Mouse (Mus musculus): ENCODE measurements around the gene Gpr18.

Gpr18 gene

DNA sequence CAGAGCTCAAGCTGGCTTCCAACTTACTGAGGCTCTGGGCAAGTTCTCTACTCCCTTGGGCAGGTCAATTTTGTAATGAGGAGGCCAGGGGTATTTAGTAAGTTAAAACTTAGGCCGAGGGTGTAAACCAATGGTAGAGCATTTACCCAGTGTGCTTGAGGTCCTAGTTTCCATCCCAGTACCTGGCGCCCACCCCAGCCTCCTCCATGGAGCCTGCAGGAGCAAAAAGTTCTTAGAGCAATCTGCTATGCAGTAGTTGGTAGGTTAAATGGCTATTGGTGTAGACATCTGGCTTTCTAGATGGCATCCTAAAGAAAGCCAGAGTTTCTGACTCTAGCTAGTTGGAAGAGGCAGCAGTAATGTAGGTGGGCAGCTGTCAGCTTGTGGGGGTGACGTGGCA is 33.9 kb upstream of the Gpr18 start:
- DNase-seq (ENCODE audit: low spot score), result no peak

DNA sequence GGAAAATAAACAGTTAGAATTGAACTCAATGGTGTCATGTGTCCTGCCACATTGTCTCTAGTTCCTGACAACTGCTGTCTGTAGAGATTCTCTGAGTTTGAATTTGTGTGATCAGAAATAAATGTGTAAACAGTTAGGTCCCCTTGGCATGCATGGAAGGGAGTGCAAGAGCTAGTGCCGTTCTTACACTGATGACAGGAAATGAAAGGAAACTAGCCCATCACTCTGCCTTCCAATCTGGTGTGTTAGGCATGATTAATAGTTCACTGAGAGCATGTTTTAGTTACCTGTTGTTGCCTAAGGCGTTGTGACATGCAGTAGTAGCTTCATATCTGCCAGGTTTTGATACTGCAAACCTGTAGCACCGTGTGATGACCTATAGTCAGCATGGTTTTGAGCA is 32.4 kb upstream of the Gpr18 start:
- DNase-seq (ENCODE audit: low spot score), result no peak

DNA sequence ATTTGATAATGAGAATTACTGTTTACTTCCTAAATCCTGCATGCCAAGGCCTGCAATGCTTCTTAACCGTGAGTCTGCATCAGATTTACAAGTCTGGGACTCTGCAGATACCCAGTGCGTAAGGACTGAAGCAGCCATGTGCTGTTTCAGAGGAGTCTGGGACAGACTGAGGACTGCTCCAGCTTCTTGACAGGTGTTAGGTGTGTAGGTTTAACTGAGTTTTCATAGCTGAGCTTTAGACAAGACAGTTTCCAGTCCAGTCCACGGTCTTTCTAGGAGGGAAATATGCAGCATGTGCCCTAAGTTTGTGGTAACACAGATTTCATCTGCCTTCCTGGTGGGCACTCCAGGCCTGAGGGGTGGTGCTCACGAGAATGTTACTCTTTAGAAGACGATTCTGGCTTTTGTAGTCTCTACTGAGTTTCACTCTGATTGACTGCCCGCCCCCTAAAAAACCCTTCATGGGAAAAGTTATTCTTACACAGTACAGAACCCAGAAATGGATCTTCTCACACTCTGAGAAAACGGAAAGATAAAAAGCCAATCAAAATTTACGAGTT is 31.7 kb upstream of the Gpr18 start:
- DNase-seq (ENCODE audit: low spot score), result no peak

DNA sequence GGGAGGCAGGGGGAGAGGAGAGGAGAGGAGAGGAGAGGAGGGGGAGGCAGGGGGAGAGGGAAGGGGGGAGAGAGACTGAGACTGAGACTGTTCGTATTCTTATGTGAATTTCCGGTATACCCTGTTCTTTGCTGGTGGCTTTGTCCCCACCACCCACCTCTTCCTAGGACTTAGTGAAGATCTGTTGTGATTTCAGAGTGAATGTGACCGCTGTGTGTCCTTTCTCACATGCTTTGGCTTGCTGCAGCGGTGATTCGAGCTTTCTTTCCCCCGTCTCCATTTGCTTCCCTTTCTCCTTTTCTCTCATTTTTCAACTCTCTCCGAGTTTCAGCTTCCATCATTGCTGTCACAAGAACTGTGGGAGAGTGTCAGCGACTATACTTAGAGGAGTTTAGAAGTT is 31.1 kb upstream of the Gpr18 start:
- DNase-seq (ENCODE audit: low spot score), result no peak

DNA sequence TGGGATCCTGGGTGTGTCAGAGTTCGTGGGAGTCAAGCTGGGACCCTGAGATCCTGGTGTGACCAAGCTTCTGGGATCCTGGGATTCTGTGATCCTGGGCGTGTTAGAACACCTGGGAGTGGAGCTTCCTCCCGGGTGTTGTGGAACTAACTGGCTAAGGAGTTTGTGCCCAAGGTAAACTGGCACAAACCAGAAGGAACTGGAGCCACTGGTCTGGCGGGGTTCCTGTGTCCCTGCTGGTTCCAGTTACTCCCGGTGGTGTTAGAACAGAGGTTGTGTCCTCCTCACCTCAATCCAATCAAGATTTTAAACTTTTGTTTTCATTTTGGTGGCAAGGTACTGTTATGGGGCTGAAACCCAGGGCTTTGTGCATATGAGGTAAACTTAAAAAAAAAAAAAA is 30.6 kb upstream of the Gpr18 start:
- no peak for DNase-seq (ENCODE audit: low spot score)

DNA sequence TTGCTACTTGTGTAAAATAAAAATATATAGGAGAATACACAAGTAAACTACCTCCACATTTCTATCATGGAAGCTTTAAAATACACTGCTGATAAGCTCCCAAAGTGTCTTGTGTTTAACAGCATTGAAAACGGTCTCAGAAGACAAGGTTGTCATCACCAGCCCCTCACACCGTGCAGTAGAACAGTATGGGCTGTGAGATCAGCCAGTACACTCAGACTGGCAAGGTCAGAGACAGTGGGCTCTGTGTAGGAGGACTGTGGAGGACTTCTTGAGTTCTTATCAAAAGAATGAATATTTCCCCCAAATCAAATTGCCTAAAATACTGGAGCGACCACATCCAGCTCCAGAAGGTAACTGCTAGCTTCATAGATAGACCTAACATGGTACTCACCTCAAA is 24.0 kb upstream of the Gpr18 start:
- DNase-seq (ENCODE audit: low spot score), result no peak

DNA sequence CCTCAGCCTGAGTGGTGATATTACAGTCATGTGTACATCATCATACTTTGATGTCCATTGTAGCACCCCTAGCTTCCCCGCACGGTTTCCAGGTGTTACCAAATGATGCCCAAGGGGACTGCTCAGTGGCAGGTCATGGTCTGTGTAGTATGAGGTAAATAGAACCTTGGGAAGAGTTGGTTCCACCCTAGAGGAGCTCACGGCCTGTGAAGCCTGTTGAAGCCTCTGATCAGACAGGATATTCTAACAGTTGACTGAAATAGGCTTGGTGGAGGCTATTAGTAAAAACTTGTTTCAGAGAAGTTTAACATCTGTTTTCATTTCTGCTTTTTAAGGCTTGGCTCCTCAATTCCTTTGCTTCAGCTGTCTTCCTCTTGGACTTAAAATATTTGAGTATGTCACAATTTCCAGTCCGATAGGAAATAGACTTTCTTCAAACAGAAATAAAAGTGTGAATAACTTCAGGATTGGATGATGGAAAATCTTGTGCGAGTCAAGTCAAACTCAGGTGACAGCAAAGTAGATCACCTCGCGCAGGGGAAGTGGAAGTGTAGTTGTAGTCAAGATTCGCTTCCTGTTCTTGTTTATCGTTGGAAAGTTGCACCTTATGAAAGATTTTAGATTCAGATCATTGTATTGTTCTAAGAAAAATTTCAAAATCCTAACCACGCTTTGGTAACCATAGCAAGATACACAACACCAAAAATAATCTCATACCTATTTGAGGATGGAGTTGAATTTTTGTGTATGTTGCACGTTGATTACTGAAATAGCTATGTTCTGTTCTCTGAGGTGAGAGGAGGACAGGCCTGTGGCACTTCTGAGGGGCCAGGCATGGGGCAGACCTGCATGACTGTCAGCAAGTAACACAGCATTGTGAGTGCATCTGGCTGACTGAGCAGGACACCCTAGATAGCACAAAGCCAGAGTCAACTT is 22.9 kb upstream of the Gpr18 start:
- DNase-seq (ENCODE audit: low spot score), result no peak

DNA sequence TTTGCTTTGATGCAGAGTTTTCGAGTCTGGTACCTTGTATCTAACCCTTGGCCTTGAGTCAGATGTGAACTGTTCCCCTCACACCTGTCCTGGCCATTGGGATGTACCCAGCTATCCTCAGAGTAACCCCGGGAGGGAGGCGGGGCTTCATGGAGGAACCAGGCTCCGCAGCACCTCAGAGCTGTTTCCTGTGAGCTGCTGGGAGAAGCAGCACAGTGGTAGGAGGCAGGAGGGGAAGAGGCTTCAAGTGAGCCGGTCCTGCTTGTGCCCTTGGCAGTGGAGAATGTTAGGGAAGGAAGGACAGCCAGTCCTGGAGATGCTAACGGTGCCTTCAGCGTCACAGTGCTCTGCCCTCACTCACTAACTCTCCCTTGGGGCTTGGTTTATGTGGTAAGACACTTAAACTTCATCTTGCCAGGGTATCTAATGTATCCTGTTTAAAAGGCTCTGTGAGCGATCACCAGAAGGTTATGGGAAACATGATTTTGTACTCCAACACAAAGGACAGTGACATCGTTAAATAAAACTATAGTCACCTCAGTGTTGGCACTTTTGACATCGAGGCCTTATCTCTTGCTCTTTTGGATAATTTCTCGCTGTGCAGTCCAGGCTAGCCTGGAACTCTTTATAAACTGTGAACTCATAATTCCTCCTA is 22.1 kb upstream of the Gpr18 start:
- DNase-seq (ENCODE audit: low spot score), result no peak

DNA sequence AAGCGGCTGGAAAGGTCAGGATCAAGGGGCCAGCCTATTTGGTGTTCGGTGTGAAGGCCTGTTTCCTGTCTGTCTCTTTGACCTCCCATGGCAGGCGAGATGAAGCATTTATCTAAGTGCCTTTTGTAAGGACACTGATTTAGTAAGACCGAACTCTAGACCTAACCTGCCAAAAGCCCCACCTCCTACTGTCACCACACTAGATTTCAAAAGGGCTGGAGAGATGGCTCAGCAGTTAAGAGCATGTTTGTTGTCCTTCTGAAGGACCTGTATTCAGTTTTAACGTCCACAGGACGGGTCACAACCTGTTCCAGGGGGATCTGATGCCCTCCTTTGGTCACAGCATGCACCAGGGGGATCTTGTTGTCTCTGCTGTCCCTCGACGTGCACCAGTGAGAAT is 21.3 kb upstream of the Gpr18 start:
- no peak for DNase-seq (ENCODE audit: low spot score)

DNA sequence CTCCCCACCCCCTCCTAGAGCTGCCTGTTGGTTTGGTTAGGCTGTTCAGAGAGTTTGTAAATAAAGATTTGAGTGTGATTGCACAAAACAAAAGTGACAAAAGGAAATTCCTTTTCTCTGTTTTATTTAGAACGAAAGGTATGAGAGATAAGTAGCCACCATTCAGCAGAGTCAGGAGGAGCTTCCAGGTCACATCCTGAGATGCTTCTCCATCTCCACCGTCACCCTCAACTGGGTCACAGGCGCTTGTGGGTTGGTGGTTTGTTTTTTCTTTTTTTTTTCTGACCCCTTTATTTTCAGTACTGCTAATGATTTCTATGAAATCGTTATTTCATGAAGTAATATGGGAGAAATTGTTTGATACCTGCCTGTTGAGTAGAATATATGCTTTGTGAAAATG is 20.8 kb upstream of the Gpr18 start:
- no peak for DNase-seq (ENCODE audit: low spot score)

DNA sequence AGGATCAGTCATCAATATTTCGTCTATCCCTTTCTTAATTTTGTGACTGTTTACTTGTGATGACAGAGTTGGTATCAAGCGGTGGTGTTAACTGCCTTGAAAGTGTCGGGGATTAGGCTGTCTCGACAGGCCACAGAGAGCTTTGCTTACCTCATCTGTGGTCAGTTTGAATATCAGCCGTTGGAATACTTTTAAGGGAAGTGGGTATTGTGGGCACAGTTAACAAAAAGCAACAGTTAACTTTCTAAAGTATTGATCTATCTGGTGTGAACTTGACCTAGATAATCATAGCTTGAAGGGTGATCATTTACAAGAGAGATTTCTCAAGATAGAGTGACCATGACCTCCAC is 19.0 kb upstream of the Gpr18 start:
- DNase-seq (ENCODE audit: low spot score), result no peak

DNA sequence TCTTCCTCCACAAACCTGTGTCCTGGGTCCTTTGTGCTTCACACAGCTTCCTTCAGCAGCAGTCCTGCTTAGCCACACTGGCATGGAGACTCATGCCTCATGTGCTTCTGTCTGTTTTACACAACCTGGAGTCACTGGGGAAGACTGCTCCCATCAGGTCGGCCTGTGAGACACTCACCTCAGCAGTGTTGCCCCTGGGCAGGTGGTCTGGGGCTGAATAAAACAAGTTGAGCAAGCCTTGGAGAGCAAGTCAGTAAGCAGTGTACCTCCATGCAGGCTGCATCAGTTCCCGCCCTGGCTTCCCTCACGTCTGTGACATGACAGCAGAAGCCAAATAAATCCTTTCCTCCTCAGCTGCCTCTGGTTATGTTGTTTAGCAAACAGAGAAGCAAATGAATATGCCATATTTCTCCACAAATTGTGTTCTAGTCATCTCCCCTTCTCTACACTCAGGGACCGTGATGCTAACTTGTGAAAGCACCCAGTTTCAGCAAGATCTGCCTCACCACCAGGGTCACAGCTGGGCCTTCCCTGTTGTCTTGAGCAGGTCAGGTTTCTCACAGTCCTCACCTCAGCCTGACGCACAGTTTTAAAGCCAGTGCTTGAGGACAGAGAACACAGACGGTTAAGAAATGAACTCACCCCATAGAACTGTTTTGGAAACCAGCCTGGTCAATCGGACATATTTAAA is 18.5 kb upstream of the Gpr18 start:
- DNase-seq (ENCODE audit: low spot score), result no peak

DNA sequence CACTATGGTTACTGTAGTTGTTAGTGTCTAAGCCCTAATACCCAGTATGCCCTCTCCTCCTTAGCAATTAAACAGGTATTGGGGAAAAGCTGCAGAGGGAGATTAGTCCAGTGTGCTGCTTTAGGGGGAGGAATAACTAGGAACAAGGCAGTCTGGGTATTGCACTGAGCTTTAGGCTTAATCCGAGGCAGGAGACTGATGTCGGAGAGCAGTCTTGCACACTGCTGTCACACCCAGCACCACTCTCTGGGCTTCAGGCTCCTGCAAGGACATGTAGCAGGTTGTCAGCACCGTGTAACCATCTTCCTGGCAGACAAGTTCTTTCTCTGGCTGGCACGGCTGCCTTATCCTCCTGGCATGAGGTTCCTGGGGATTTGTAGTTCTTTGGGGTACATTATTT is 16.6 kb upstream of the Gpr18 start:
- DNase-seq (ENCODE audit: low spot score), result no peak

DNA sequence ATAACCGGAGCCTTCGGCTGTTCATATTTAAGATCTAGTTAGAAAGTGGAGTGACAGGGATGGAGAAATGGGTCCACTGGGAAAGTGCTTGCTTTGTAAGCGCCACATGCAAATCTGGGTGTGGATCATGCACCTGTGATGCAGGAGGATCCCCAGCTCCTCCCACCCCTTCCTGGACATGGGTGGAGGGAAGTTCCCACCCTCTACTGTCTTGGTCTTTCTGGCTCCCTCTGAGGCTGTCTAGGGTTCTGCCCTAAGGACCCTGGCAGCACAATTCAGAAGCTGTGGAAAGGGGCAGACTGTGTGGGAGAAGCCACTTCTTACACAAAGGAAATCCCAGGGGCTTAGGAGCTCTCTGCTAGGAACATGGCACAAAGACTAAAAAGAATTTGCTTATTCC is 16.0 kb upstream of the Gpr18 start:
- no peak for DNase-seq (ENCODE audit: low spot score)

DNA sequence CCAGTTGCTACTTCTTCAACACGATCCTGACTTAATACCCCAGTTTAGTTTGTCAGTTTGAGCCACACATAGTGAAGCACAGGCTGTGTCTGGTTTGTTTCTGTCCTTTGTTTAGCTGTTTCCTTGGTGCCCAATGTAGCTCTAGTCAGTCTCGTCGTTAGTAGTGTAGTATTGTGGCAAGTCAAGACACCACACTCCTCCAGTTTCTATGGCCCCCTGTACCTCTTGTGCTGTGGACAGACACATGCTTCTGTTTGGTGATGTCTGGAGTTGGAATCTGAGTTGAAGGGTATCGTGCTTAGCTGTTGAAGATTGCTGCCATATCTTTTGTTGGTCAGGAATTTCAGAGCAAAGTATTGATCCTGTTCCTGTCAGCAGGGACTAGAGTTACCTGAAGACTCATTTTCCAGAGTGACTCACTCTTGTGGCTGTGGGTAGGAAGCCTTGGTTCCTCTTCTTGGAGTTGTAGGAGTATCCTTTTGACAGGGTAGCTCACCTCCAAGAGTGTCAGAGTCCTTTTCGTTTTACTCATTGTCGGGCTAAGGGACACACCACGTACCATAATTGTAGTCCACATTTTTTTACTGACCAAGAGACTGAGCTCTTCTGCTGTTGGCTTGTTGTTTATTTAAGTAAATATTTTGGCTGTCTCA is 15.3 kb upstream of the Gpr18 start:
- DNase-seq (ENCODE audit: low spot score), result no peak

DNA sequence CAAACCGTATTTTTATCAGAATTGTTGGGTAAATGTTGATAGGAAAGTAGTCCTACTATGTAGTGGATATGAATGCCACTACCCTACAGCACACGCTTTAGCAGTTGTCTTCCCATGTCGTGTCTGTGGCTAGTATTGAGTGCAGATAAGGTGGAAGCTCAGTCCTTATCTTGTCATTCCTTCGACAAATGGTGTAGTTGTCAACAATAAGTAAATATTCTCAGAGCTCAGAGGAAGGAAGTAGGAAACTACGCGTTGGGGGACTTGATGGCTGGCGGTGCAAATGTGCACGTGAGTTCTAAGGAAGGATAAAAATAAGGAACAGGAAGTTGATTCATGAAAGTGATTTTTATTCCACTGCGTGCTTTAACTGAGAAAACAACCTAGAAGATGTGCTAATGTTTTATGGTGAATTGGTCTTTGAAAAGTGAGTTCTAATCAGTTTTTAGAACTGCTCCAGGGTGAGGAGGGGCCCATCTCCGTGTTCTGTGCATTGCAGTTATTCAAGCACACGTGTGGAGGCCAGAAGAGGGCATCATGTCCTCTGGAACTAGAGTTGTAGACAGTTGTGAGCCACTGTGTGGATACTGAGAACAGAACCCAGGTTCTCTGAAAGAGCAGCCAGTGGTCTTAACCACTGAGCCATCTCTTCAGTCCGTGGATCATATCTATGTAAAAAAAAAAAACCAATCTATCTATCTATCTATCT is 13.8 kb upstream of the Gpr18 start:
- DNase-seq (ENCODE audit: low spot score), result no peak

DNA sequence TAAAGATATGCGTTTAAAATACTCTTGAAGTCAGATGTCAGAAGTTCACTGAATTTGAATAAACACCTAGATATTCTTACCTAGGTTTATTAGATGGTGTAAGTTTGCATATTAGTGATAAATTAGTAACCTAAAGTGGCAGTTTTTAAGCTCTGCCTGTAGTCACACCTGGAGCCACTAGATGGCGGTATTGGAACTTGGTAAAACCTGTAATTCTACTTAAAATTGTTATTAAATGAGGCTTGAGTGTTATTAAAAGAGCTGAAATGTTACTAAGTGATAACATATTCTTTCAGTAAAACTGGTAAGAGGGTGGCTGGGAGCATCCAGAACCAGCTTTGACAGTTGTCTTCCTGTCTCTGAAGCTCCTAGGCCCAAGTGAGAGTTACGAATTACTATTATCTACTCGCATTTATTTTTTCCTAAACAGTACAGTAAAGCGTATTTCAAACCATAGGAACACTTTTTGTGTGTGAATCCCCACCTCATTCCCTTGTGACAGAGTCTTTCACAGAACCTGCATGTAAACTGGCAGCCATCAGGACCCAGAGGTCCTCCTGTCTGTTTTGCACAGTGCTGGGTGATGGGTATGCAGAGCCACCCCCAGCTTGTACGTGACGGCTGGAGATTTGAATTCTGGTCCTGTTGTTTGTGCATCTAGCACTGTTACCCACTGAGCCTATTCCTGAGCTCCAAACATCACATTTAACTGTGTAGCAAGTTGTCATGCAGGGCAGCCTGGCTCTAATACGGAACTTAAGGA is 13.0 kb upstream of the Gpr18 start:
- no peak for DNase-seq (ENCODE audit: low spot score)

DNA sequence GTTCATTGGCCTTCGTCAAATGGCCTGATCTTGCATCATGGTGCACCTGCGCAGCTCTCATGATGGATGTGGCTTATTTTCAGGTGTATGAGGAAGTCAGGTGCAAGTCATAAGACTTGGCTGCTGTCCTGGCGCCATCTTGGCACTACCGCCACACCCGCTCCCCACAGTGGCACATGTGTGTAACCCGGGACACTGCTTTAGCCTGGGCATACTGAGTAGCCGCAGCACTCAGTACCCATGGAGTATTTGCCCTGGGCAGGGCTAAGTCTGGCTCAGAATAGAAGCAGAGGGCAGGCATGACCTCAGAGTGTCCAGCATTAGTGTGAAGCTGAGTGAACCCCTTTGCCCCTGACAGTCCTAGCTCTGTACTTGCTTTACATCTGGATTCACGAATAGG is 11.9 kb upstream of the Gpr18 start:
- no peak for DNase-seq (ENCODE audit: low spot score)

DNA sequence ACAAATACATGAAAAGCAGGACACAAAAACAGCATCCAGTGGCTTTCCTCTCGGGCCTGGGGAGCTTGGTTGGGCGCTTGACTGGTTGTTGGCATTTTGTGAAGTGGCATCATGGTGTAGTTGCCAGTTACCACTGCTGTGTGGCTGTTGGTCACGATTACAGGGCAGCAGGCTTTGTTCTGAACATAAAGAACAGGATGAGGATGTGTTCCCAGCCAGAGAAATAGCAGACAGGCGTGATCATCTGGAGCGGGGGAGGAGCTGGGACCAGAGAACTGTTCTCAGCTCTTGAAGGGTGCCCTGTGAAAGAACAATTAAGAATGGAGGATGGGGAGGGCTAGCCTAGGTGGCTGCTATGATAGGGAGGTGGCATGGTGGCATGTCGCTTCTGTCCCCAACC is 11.3 kb upstream of the Gpr18 start:
- DNase-seq (ENCODE audit: low spot score), result no peak

DNA sequence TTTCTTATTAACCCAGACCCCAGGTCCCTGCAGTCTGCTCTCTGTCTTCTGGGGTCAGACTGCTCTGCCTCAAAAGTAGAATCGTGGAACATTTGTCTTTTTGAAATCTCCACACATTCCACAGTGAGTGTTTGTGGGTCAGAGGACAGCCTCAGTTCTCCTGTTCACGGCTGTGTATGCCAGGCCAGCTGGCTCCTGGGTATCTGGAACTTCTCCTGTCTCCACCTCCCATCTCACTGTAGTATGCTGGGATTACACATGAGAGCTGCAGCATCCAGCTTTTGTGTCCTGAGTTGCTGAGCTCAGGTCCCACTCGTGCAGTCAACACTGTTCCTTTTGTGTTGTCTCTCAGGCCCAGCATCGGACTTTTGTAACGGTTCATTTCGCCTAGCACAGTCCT is 9.3 kb upstream of the Gpr18 start:
- no peak for DNase-seq (ENCODE audit: low spot score)

DNA sequence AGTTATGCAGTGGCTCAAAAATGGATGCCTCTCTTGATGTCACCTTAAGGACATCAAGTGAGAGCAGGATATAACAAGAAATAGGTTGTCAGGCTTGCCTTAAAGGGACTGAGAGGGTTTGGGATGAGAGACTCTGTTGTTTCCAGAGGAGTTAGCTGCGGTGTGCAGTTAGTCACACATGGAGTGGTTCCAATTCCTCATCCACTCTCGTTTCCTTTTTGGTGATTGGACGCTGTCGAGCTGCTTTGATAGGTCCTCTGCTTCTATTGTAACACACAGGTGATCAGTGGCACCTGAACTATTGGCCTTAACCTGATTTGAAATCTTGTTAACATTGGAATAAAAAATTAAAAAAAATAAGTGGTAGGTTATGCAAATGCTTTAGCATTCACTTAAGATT is 7.2 kb upstream of the Gpr18 start:
- DNase-seq (ENCODE audit: low spot score), result no peak

All from urinary bladder, postnatal 10 days (tissue).